Mouse (Mus musculus): ENCODE results near the gene Mmadhc.

DNA sequence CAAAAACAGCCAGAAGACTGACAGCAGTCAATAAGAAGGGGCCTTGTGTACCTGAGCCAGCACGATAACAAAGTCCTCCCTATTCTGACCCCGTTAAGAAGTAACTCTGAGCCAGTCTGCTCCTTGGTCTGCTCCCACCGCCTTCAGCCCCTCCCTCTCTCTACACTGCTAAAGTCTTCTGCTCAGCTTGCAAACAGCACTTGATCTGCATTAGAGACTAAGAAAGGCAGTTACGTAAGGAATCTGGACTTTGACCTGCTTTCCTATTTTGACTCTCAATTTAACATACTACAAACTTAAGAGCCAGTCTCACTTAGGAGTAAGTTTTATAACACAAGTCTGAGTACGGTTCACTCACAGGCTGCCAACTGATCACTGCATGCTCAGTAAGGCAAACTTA is 12.6 kb downstream of the Mmadhc start:
- TF ChIP-seq CTCF (IDR thresholded peaks at IDR 0.05; ENCODE audit: insufficient read depth, low read length), result no peak
- TF ChIP-seq POLR2A (IDR thresholded peaks at IDR 0.05; ENCODE audit: borderline replicate concordance, extremely low read depth, low read depth, low read length), result no peak
